Mouse (Mus musculus) lung, embryonic 14.5 days (tissue): ENCODE results near the gene Gm49711. TPM values are rescaled to one million over a fixed set of nuclear protein-coding genes. Genes with fewer than 3 reads are reported as not detected.

Source experiments
- ATAC-seq: fragments of 200-750 bp; cut with Nextera tagmentation; 2 replicates; pipeline ENCODE4 v1.8.0; 2017; ENCODE audit warnings: mild to moderate bottlenecking, moderate TSS enrichment, moderate library complexity; ENCODE audit not compliant: insufficient read depth
- DNase-seq: peaks from one replicate; pipeline ENCODE4 v3.0.0-alpha.2; 2015
- H3K27ac ChIP-seq: fragments of 300-500 bp; sonication (generic); 2 replicates; pipeline ENCODE4 v1.5.1; 2014; ENCODE audit warnings: low read depth, mild to moderate bottlenecking, moderate library complexity
- H3K27me3 ChIP-seq: fragments of 300-500 bp; sonication (generic); 2 replicates; pipeline ENCODE4 v1.6.1; 2014; ENCODE audit warnings: low read length, control low read depth; ENCODE audit not compliant: insufficient read depth
- H3K36me3 ChIP-seq: fragments of 300-500 bp; sonication (generic); 2 replicates; pipeline ENCODE4 v1.6.1; 2014; ENCODE audit warnings: control low read depth; ENCODE audit not compliant: insufficient read depth
- H3K4me1 ChIP-seq: fragments of 300-500 bp; sonication (generic); 2 replicates; pipeline ENCODE4 v1.6.1; 2014; ENCODE audit warnings: antibody characterized with exemption, control low read depth; ENCODE audit not compliant: insufficient read depth
- H3K4me2 ChIP-seq: fragments of 300-500 bp; sonication (generic); 2 replicates; pipeline ENCODE4 v1.6.1; 2014; ENCODE audit warnings: mild to moderate bottlenecking
- H3K4me3 ChIP-seq: fragments of 300-500 bp; sonication (generic); 2 replicates; pipeline ENCODE4 v1.5.1; 2014; ENCODE audit warnings: low read depth, low read length
- H3K9ac ChIP-seq: fragments of 300-500 bp; sonication (generic); 2 replicates; pipeline ENCODE4 v1.6.1; 2014
- H3K9me3 ChIP-seq: fragments of 300-500 bp; sonication (generic); 2 replicates; pipeline ENCODE4 v1.6.1; 2016; ENCODE audit warnings: low read depth, low read length, control low read depth
- CTCF ChIP-seq: IDR thresholded peaks from 2 replicates; pipeline ENCODE4 v1.5.1; 2016; ENCODE audit warnings: antibody characterized with exemption, low read depth
- whole genome bisulfite sequencing: fragments of 180-500 bp; shearing (Covaris S2); extraction: QIAGEN DNeasy Blood & Tissue Kit; methylation state at CpG from one replicate; pipeline ENCODE4 v1.1.7; 2014; 5-methylcytosine and 5-hydroxymethylcytosine counted together
- polyA plus RNA-seq: library from polyadenylated mRNA; unstranded; fragments of >200 nt; fragmentation: Nextera tagmentation; extraction: Ambion mirVana; gene quantifications from 2 replicates; pipeline ENCODE4 v1.2.1, GENCODE M21; 2014

Gene Gm49711
- polyA plus RNA-seq: not detected in 2 replicates

DNA sequence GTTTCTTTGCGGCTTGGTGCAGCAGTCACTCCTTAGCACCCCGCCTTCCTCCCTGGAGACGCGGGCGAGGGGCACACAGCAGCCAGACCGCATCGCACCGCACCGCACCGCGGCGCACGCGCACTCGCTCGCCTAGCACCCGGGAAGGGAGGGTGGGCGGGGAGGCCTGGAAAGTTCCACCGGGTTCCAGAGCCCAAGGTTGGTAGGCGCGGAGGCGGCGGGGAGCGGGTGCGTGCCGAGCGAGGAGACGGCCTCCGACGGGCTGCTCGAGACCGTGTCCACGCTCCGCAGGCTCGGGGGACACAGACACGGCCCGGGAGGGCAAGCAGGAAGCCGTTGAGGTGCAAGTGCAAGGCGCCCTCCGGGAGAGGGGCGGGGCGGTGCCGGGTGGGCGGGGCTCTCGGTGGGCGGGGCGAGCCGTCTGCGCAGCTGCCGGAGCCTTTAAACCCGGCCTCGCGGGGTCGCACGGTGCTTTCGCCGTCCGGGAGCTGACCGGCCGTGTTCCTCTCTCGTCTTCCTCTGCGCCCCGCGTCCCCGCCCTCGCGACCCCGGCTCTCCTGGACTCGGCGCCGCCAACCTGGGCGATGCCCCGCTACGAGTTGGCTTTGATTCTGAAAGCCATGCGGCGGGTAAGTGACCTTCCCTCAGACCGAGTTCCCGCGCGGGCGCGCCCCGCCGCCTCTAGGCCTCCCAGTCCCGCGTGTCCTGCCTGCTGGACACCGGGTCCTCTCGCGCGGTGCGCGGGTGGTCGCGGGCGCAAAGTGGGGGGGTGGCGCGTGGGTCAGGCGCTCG is at the start of gene Gm49711, which contains the start of the genes Mrps6 and Slc5a3:
TSS of gene Gm49711 (plus strand) at position 465 of the 792 bp plus-strand sequence.
TSS of gene Mrps6 (plus strand) at position 419 of the 792 bp plus-strand sequence.
TSS of gene Slc5a3 (plus strand) at position 471 of the 792 bp plus-strand sequence.
- H3K4me2 ChIP-seq: peak within 1 kb of the TSS; percentile 72
- ATAC-seq (peak; percentile 93), DNase-seq (peak; percentile 91)
- TF ChIP-seq CTCF: no peak
- WGBS: under 1% methylated on average over 71 of the region's 99 CpGs
- H3K27ac ChIP-seq: peak within 1 kb of the TSS; percentile 69
- peaks cover 5% of the 10 kb centered on the region; the same call in 1 of the 2 replicates for H3K4me1 ChIP-seq
- peaks cover 8% of the 10 kb centered on the region; the same call in 1 of the 2 replicates for H3K9me3 ChIP-seq
- H3K9ac ChIP-seq: peak within 1 kb of the TSS; percentile 79
- peak within 1 kb of the TSS; percentile 82 for H3K4me3 ChIP-seq
- no peaks in the 10 kb centered on the region for H3K27me3 ChIP-seq
- peaks cover 13% of the 10 kb centered on the region; the same call in 1 of the 2 replicates for H3K36me3 ChIP-seq

- Histone ChIP-seq H3K9ac (no peak overlapping the region), H3K4me1 (no peaks in the 10 kb centered on the region), H3K9me3 (no peaks in the 10 kb centered on the region), H3K4me2 (no peak overlapping the region), H3K27ac (no peak overlapping the region), H3K4me3 (no peak overlapping the region), H3K36me3 (no peaks in the 10 kb centered on the region), H3K27me3 (no peaks in the 10 kb centered on the region)
- ATAC-seq (no peak), DNase-seq (no peak)
- TF ChIP-seq CTCF: no peak
- WGBS: 84% methylated on average over 2 of the region's 2 CpGs
Measured at GRCm38 (mm10) chr16:92009586-92009985, 48.5 kb upstream of the Gm49711 start.

- 69% methylated on average over 8 of the region's 8 CpGs for WGBS
- Histone ChIP-seq H3K9me3 (no peaks in the 10 kb centered on the region), H3K4me3 (no peak overlapping the region), H3K4me1 (no peaks in the 10 kb centered on the region; the same call in 1 of the 2 replicates), H3K27me3 (no peaks in the 10 kb centered on the region), H3K27ac (no peak overlapping the region), H3K36me3 (no peaks in the 10 kb centered on the region), H3K4me2 (no peak overlapping the region), H3K9ac (no peak overlapping the region)
- ATAC-seq (no peak), DNase-seq (no peak)
- TF ChIP-seq CTCF: no peak
Measured at GRCm38 (mm10) chr16:92016792-92017191, 41.3 kb upstream of the Gm49711 start.

DNA sequence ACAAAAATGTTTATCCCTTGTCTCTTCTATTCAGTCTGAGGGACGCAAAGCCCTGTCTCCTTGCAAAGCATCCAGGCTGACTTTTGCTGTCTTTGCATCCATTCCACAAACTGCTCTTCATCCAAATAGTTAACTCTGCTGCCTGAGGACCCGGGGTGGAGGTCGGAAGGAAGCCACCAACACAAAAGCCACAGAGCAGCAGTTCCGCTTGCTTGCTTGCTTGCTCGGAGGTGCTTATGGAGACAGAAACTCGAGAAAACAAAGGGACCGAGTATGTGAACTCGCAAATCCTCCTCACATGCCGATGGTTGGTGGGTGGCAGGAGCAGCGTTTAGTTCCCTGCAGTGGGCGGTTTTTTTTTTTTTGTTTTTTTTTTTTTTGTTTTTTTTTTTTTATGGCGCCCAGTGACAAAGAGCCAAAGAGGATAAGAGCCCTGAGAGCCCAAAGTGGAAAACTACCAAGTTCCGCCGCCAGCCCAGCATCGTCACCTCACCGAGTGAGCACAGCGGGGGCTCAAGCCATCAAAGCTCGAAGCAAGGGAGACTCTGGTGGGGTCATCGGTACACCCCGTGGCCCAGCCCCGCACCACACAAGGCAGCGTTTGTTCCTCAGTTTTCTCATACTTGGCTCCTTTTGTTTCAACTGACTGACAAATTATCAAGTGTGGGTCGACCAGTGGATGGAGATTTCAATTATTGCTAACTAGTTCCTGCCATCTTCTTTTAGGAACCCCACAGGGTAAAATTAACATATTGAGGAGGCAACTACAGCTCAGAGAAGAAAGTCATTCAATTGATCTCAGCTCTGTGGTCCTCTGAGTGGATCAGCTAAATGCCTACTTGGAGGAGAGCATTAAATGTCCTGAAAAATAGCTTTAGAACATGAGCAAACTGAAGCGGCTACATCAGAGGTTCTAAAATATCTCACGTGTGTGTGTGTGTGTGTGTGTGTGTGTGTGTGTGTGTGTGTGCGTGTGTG is 38.7 kb upstream of the Gm49711 start:
- peak; percentile 49 for ATAC-seq

GRCm38 (mm10) chr16:92021656-92022400 is 36.3 kb upstream of the Gm49711 start:
- Histone ChIP-seq H3K4me2 (no peak overlapping the region), H3K36me3 (no peaks in the 10 kb centered on the region), H3K4me3 (no peak overlapping the region), H3K27me3 (no peaks in the 10 kb centered on the region), H3K4me1 (no peaks in the 10 kb centered on the region; the same call in 1 of the 2 replicates), H3K27ac (no peak overlapping the region), H3K9ac (no peak overlapping the region), H3K9me3 (no peaks in the 10 kb centered on the region)
- WGBS: 76% methylated on average over 12 of the region's 12 CpGs
- TF ChIP-seq CTCF: no peak
- DNase-seq (no peak), ATAC-seq (no peak)

More for the DNA sequence above, 38.7 kb upstream of the Gm49711 start:
- Histone ChIP-seq H3K4me1 (no peaks in the 10 kb centered on the region; the same call in 1 of the 2 replicates), H3K9ac (peak overlapping the region; percentile 36), H3K27me3 (no peaks in the 10 kb centered on the region), H3K36me3 (no peaks in the 10 kb centered on the region), H3K27ac (peak overlapping the region; percentile 5; the same call in 1 of the 2 replicates), H3K4me2 (peak overlapping the region; percentile 63), H3K4me3 (peak overlapping the region; percentile 33), H3K9me3 (no peaks in the 10 kb centered on the region)
- TF ChIP-seq CTCF: no peak
- peak; percentile 70 for DNase-seq
- 9% methylated on average over 26 of the region's 26 CpGs for WGBS
